In the genomic region with DNA sequence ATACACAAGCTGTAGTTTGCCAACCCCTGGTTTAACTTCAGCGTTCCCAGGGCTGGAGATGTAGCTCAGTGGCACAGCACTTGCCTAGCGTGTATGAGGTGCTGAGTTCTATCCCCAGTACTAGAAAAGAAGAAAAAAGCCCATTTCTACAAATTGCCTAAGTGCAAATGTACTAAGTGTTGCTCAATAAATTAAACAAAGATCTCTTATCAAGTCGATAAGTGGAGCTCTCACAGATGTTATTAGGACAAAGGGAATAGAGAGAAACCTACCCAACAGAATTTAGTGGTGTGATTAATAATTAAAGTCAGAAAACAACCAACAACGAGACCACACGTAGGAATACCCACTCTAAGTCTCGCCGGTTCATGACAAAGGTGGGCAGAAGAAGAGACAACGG, we compare ENCODE assay signal across 31 mouse cellular contexts. TPM values are rescaled to one million over a fixed set of nuclear protein-coding genes. Genes with fewer than 3 reads are reported as not detected.
DNase-seq lines count a peak whose midpoint lies in the region; ATAC-seq and TF ChIP-seq lines count a peak whose summit lies in the region.
"Had no signal": no experiment of that assay in that cellular context is flagged by ENCODE, and none has a peak within 500 bp of the region (broad histone marks: within the 10 kb centered on the region; RNA-seq: fewer than 3 reads in every experiment).

No protein-coding gene starts in this region.

- no peak overlapping the region for H3K4me3 ChIP-seq in heart, embryonic 16.5 days (ENCODE audit: low read length)
- H3K4me3 ChIP-seq in heart, adult 2 months, result no peak overlapping the region
- H3K4me3 ChIP-seq in kidney, embryonic 15.5 days (replicated peaks), result no peak overlapping the region
- no peak overlapping the region for H3K4me3 ChIP-seq in intestine, postnatal 0 days (ENCODE audit: low read depth, low read length)
- H3K4me3 ChIP-seq in liver, embryonic 15.5 days (replicated peaks), result no peak overlapping the region
- H3K4me3 ChIP-seq: embryonic facial prominence, embryonic 12.5 days; hindbrain, embryonic 10.5 days; left cerebral cortex, adult 2 months; limb, embryonic 12.5 days; megakaryocyte, embryonic 14.5 days; midbrain, embryonic 12.5 days; myocyte; neural tube, embryonic 12.5 days had no signal

- H3K79me2 ChIP-seq in heart, adult 2 months (replicated peaks; ENCODE audit: control insufficient read depth, insufficient read depth, low read length), result no peaks in the 10 kb centered on the region

- peak overlapping the region; percentile 66 for H3K27ac ChIP-seq in heart, embryonic 16.5 days (ENCODE audit: low read length)
- H3K27ac ChIP-seq in heart, adult 2 months, result no peak overlapping the region; the same call in 1 of the 2 replicates
- H3K27ac ChIP-seq in kidney, embryonic 15.5 days, result 0 out of 2 replicates have a peak overlapping the region, but pooled peaks have one; percentile 51
- peak overlapping the region; percentile 74 for H3K27ac ChIP-seq in intestine, postnatal 0 days (ENCODE audit: low read depth, low read length)
- peak overlapping the region; percentile 56 for H3K27ac ChIP-seq in liver, embryonic 15.5 days (replicated peaks)
- H3K27ac ChIP-seq: embryonic facial prominence, embryonic 12.5 days; hindbrain, embryonic 10.5 days; hindbrain, postnatal 0 days; left cerebral cortex, adult 2 months; limb, embryonic 12.5 days; midbrain, embryonic 12.5 days; neural tube, embryonic 12.5 days had no signal

- peaks cover 38% of the 10 kb centered on the region for H3K4me1 ChIP-seq in heart, embryonic 16.5 days (ENCODE audit: control insufficient read depth, insufficient read depth, low read length)
- H3K4me1 ChIP-seq in heart, adult 2 months (ENCODE audit: control insufficient read depth, insufficient read depth, low read length), result peaks cover 2% of the 10 kb centered on the region
- H3K4me1 ChIP-seq in kidney, embryonic 15.5 days, result no peaks in the 10 kb centered on the region
- H3K4me1 ChIP-seq in intestine, postnatal 0 days (replicated peaks; ENCODE audit: control insufficient read depth, insufficient read depth, low read length), result 0 out of 2 replicates have a peak, but pooled peaks cover 17% of the 10 kb centered on the region
- peaks cover 49% of the 10 kb centered on the region for H3K4me1 ChIP-seq in liver, embryonic 15.5 days (replicated peaks)
- H3K4me1 ChIP-seq: embryonic facial prominence, embryonic 12.5 days; hindbrain, embryonic 10.5 days; limb, embryonic 12.5 days had no signal

- no peak for TF ChIP-seq CTCF in heart, adult 2 months (IDR thresholded peaks at IDR 0.05)
- no peak for TF ChIP-seq CTCF in intestine, postnatal 0 days (IDR thresholded peaks at IDR 0.05; ENCODE audit: low read depth)

- no peak for DNase-seq in heart, adult 2 months
- DNase-seq in kidney, adult 9 months, result no peak
- no peak for DNase-seq in retina, postnatal 1 day
- DNase-seq: adrenal gland, postnatal 25 days; cerebellum, adult 11-12 months; cerebellum, adult 9-11 months; embryo, embryonic 11 days; gastrocnemius, postnatal 14 days; kidney, adult 18-20 months; kidney, postnatal 14 days; lung, adult 18-20 months; lung, postnatal 4 days; right cerebral cortex, postnatal 25 days; spleen, adult 18-20 months; thymus, adult 18-20 months; thymus, postnatal 25 days had no signal

- H3K36me3 ChIP-seq in heart, embryonic 16.5 days (ENCODE audit: control insufficient read depth, insufficient read depth), result peaks cover 67% of the 10 kb centered on the region
- H3K36me3 ChIP-seq in heart, adult 2 months (ENCODE audit: control insufficient read depth, insufficient read depth, low read length), result no peaks in the 10 kb centered on the region; the same call in 1 of the 2 replicates
- peaks cover 98% of the 10 kb centered on the region for H3K36me3 ChIP-seq in kidney, embryonic 15.5 days
- H3K36me3 ChIP-seq in intestine, postnatal 0 days (ENCODE audit: control insufficient read depth, insufficient read depth), result peaks cover 65% of the 10 kb centered on the region
- H3K36me3 ChIP-seq in liver, embryonic 15.5 days (replicated peaks), result peaks cover 96% of the 10 kb centered on the region

- no peak for TF ChIP-seq EP300 in heart, adult 2 months (IDR thresholded peaks at IDR 0.05; ENCODE audit: insufficient read depth, low read depth, low read length)

- no peak for TF ChIP-seq POLR2A in heart, adult 2 months (IDR thresholded peaks at IDR 0.05; ENCODE audit: insufficient read depth, low read depth, low read length)

- no peak overlapping the region for H3K4me2 ChIP-seq in heart, embryonic 16.5 days (ENCODE audit: low read depth, low read length)
- H3K4me2 ChIP-seq in kidney, embryonic 15.5 days, result no peak overlapping the region
- 0 out of 2 replicates have a peak overlapping the region, but pooled peaks have one; percentile 25 for H3K4me2 ChIP-seq in intestine, postnatal 0 days (replicated peaks; ENCODE audit: low read depth)
- H3K4me2 ChIP-seq in liver, embryonic 15.5 days, result no peak overlapping the region
- H3K4me2 ChIP-seq: embryonic facial prominence, embryonic 12.5 days; limb, embryonic 12.5 days; midbrain, embryonic 12.5 days; neural tube, embryonic 12.5 days had no signal

- H3K9ac ChIP-seq in heart, embryonic 16.5 days (ENCODE audit: low read length), result no peak overlapping the region
- no peak overlapping the region for H3K9ac ChIP-seq in heart, adult 2 months (ENCODE audit: low read depth, low read length)
- no peak overlapping the region for H3K9ac ChIP-seq in kidney, embryonic 15.5 days
- no peak overlapping the region; the same call in 1 of the 2 replicates for H3K9ac ChIP-seq in intestine, postnatal 0 days (ENCODE audit: low read depth, low read length)
- no peak overlapping the region for H3K9ac ChIP-seq in liver, embryonic 15.5 days
- H3K9ac ChIP-seq: embryonic facial prominence, embryonic 12.5 days; limb, embryonic 12.5 days; midbrain, embryonic 12.5 days; neural tube, embryonic 12.5 days had no signal

- WGBS in heart, embryonic 16.5 days, result 94% methylated on average over 8 of the region's 8 CpGs
- 94% methylated on average over 8 of the region's 8 CpGs for WGBS in heart, adult 2 months
- WGBS in kidney, embryonic 15.5 days, result 95% methylated on average over 8 of the region's 8 CpGs
- WGBS in intestine, postnatal 0 days, result 78% methylated on average over 8 of the region's 8 CpGs
- WGBS in liver, embryonic 15.5 days (ENCODE audit: insufficient replicate concordance), result 86% methylated on average over 8 of the region's 8 CpGs

- no peaks in the 10 kb centered on the region for H3K27me3 ChIP-seq in heart, embryonic 16.5 days (ENCODE audit: control insufficient read depth, insufficient read depth, low read length)
- H3K27me3 ChIP-seq in heart, adult 2 months (ENCODE audit: control insufficient read depth, insufficient read depth, low read length), result no peaks in the 10 kb centered on the region
- H3K27me3 ChIP-seq in kidney, embryonic 15.5 days, result no peaks in the 10 kb centered on the region
- no peaks in the 10 kb centered on the region for H3K27me3 ChIP-seq in intestine, postnatal 0 days (replicated peaks; ENCODE audit: control insufficient read depth, insufficient read depth, low read length)
- no peaks in the 10 kb centered on the region for H3K27me3 ChIP-seq in liver, embryonic 15.5 days
- H3K27me3 ChIP-seq: embryonic facial prominence, embryonic 12.5 days; limb, embryonic 12.5 days; megakaryocyte, embryonic 14.5 days; midbrain, embryonic 12.5 days; neural tube, embryonic 12.5 days had no signal

- intact Hi-C loops in heart, adult 2 months (cut with DNase I), result no loop called here

- ATAC-seq in heart, embryonic 16.5 days (replicated peaks; ENCODE audit: extremely low read depth, insufficient read depth, low FRiP score), result no peak
- no peak for ATAC-seq in kidney, embryonic 15.5 days (replicated peaks; ENCODE audit: low FRiP score)
- ATAC-seq in intestine, postnatal 0 days, result no peak
- no peak for ATAC-seq in liver, embryonic 15.5 days (ENCODE audit: insufficient read depth)
- ATAC-seq: forebrain, embryonic 14.5 days; hindbrain, postnatal 0 days; lung, postnatal 0 days had no signal

- no peaks in the 10 kb centered on the region for H3K9me3 ChIP-seq in heart, embryonic 16.5 days (replicated peaks; ENCODE audit: control insufficient read depth, low read length)
- H3K9me3 ChIP-seq in kidney, embryonic 15.5 days (replicated peaks), result no peaks in the 10 kb centered on the region
- no peaks in the 10 kb centered on the region for H3K9me3 ChIP-seq in intestine, postnatal 0 days (ENCODE audit: control insufficient read depth)
- H3K9me3 ChIP-seq in liver, embryonic 15.5 days (replicated peaks), result no peaks in the 10 kb centered on the region
- H3K9me3 ChIP-seq: embryonic facial prominence, embryonic 12.5 days; hindbrain, embryonic 10.5 days; limb, embryonic 12.5 days; megakaryocyte, embryonic 14.5 days; midbrain, embryonic 12.5 days; neural tube, embryonic 12.5 days had no signal

RNA-seq across cellular contexts. Expression of a gene that starts 19.5 kb away (rescaled TPM):
- 327 and 339 TPM in 2 replicates for polyA plus RNA-seq in heart, embryonic 16.5 days (2015; fragmentation: Nextera tagmentation; extraction: Ambion mirVana)
- 100 to 1,000 TPM; 150 to 165 TPM for total RNA-seq in heart, adult 2 months (2021)
- 210 and 302 TPM in 2 replicates for polyA plus RNA-seq in heart, adult 2 months (2012; rRNA removed)
- polyA plus RNA-seq in kidney, embryonic 15.5 days (2015; fragmentation: Nextera tagmentation; extraction: Ambion mirVana), result 420 and 439 TPM in 2 replicates
- polyA plus RNA-seq in intestine, postnatal 0 days (2015; fragmentation: Nextera tagmentation; extraction: Ambion mirVana), result 134 and 145 TPM in 2 replicates
- 220 and 221 TPM in 2 replicates for polyA plus RNA-seq in liver, embryonic 15.5 days (2015; fragmentation: Nextera tagmentation; extraction: Ambion mirVana)

RNA-seq across cellular contexts. Expression of a gene that starts 22.5 kb away (rescaled TPM):
- 12.6 and 13.8 TPM in 2 replicates for polyA plus RNA-seq in heart, embryonic 16.5 days (2015; fragmentation: Nextera tagmentation; extraction: Ambion mirVana)
- total RNA-seq in heart, adult 2 months (2021), result 10 to 100 TPM; 10.2 to 13.6 TPM
- 9.3 and 10.5 TPM in 2 replicates for polyA plus RNA-seq in heart, adult 2 months (2012; rRNA removed)
- 35.5 and 39.5 TPM in 2 replicates for polyA plus RNA-seq in kidney, embryonic 15.5 days (2015; fragmentation: Nextera tagmentation; extraction: Ambion mirVana)
- polyA plus RNA-seq in intestine, postnatal 0 days (2015; fragmentation: Nextera tagmentation; extraction: Ambion mirVana), result 11.0 and 13.4 TPM in 2 replicates
- polyA plus RNA-seq in liver, embryonic 15.5 days (2015; fragmentation: Nextera tagmentation; extraction: Ambion mirVana), result 8.9 and 11.4 TPM in 2 replicates

RNA-seq across cellular contexts. Expression of a gene that starts 48.2 kb away (rescaled TPM):
- polyA plus RNA-seq in heart, embryonic 16.5 days (2015; fragmentation: Nextera tagmentation; extraction: Ambion mirVana), result 32.6 and 35.9 TPM in 2 replicates
- 10 to 100 TPM; 26.1 to 33.3 TPM for total RNA-seq in heart, adult 2 months (2021)
- 10.5 and 21.8 TPM in 2 replicates for polyA plus RNA-seq in heart, adult 2 months (2012; rRNA removed)
- polyA plus RNA-seq in kidney, embryonic 15.5 days (2015; fragmentation: Nextera tagmentation; extraction: Ambion mirVana), result 32.3 and 34.2 TPM in 2 replicates
- polyA plus RNA-seq in intestine, postnatal 0 days (2015; fragmentation: Nextera tagmentation; extraction: Ambion mirVana), result 18.3 and 21.0 TPM in 2 replicates
- 11.0 and 11.8 TPM in 2 replicates for polyA plus RNA-seq in liver, embryonic 15.5 days (2015; fragmentation: Nextera tagmentation; extraction: Ambion mirVana)
